Mouse (Mus musculus) megakaryocyte-erythroid progenitor cell, adult 5-6 weeks (primary cell): ENCODE measurements around the gene Usp22. TPM values are rescaled to one million over a fixed set of nuclear protein-coding genes. Genes with fewer than 3 reads are reported as not detected.

Source experiments
- ATAC-seq: replicated peaks from 2 replicates; pipeline ENCODE4 v1.8.0; 2016; ENCODE audit warnings: mild to moderate bottlenecking, inconsistent platforms; ENCODE audit not compliant: severe bottlenecking, poor library complexity, low FRiP score, low TSS enrichment
- total RNA-seq, 2 experiments: library from RNA; stranded (forward) in 1 of 2; stranded (reverse) in 1 of 2; fragments of 200-1000, 215-1000 nt in 1 of 2; fragments of >200 nt in 1 of 2; fragmentation: Nextera tagmentation in 1 of 2; gene quantifications; 2 replicates each; pipeline ENCODE4 v1.2.3; 2014 to 2017

The Usp22 gene
- total RNA-seq, 2 experiments from 2014 or later, result 19.8 to 23.9 TPM

GRCm38 (mm10) chr11:61111472-61111871, 63.4 kb downstream of the Usp22 start:
- no peak for ATAC-seq

GRCm38 (mm10) chr11:61110928-61111327, 63.9 kb downstream of the Usp22 start:
- no peak for ATAC-seq

GRCm38 (mm10) chr11:61110113-61110512, 64.7 kb downstream of the Usp22 start:
- no peak for ATAC-seq

GRCm38 (mm10) chr11:61109707-61110106, 65.1 kb downstream of the Usp22 start:
- ATAC-seq, result no peak

- no peak for ATAC-seq
These were observed 65.9 kb downstream of the Usp22 start for GRCm38 (mm10) chr11:61108911-61109361.

- peak; percentile 87 for ATAC-seq
These were observed 70.5 kb downstream of the Usp22 start for GRCm38 (mm10) chr11:61104241-61104901.

GRCm38 (mm10) chr11:61102397-61103339, 72.2 kb downstream of the Usp22 start:
- no peak for ATAC-seq

Other genes with a start within 250 kb of the Usp22 start
- gene Map2k3, start 243.0 kb downstream of the Usp22 start, total RNA-seq (2014; fragmentation: Nextera tagmentation), result 46.0 and 52.1 TPM in 2 replicates
- 13.5 and 19.1 TPM in 2 replicates for gene Map2k3, start 243.0 kb downstream of the Usp22 start, total RNA-seq (2017)
- not detected in 2 replicates for gene Kcnj12, start 152.5 kb downstream of the Usp22 start, total RNA-seq (2014; fragmentation: Nextera tagmentation)
- gene Kcnj12, start 152.5 kb downstream of the Usp22 start, total RNA-seq (2017), result not detected in 2 replicates
- 2.3 TPM in 2 replicates for gene Tnfrsf13b, start 48.3 kb downstream of the Usp22 start, total RNA-seq (2014; fragmentation: Nextera tagmentation)
- 12.5 and 15.5 TPM in 2 replicates for gene Tnfrsf13b, start 48.3 kb downstream of the Usp22 start, total RNA-seq (2017)
- not detected in 2 replicates for gene Aldh3a1, start 32.5 kb upstream of the Usp22 start, total RNA-seq (2014; fragmentation: Nextera tagmentation)
- not detected in 2 replicates for gene Aldh3a1, start 32.5 kb upstream of the Usp22 start, total RNA-seq (2017)
- 10.6 and 15.4 TPM in 2 replicates for gene Aldh3a2, start 92.4 kb upstream of the Usp22 start, total RNA-seq (2014; fragmentation: Nextera tagmentation)
- 10.8 and 30.6 TPM in 2 replicates for gene Aldh3a2, start 92.4 kb upstream of the Usp22 start, total RNA-seq (2017)
- not detected in 2 replicates for gene Slc47a2, start 167.8 kb upstream of the Usp22 start, total RNA-seq (2014; fragmentation: Nextera tagmentation)
- gene Slc47a2, start 167.8 kb upstream of the Usp22 start, total RNA-seq (2017), result not detected in 2 replicates
- not detected in 2 replicates for gene Slc47a1, start 203.3 kb upstream of the Usp22 start, total RNA-seq (2014; fragmentation: Nextera tagmentation)
- gene Slc47a1, start 203.3 kb upstream of the Usp22 start, total RNA-seq (2017), result not detected in 2 replicates